Mouse (Mus musculus) left cerebral cortex, postnatal 25 days (tissue): ENCODE data around the gene 4930402H24Rik. TPM values are rescaled to one million over a fixed set of nuclear protein-coding genes. Genes with fewer than 3 reads are reported as not detected.

Source experiments
- DNase-seq, 2 experiments: peaks; one replicate each; pipeline ENCODE4 v3.0.0; 2022; ENCODE audit warnings: low spot score in 2 of 2, mixed read lengths in 1 of 2
- intact Hi-C: fragments of 180-260 bp; cut with DNase I; formaldehyde crosslinking; loops from one replicate; pipeline ENCODE4 v1.15.1; 2025
- total RNA-seq, 2 experiments: library from RNA; stranded (reverse); gene quantifications; 2 replicates each; pipeline ENCODE4 v1.2.3; 2021

The 4930402H24Rik gene
- total RNA-seq, 2 experiments from 2014 or later, result 67.1 to 78.1 TPM

DNA sequence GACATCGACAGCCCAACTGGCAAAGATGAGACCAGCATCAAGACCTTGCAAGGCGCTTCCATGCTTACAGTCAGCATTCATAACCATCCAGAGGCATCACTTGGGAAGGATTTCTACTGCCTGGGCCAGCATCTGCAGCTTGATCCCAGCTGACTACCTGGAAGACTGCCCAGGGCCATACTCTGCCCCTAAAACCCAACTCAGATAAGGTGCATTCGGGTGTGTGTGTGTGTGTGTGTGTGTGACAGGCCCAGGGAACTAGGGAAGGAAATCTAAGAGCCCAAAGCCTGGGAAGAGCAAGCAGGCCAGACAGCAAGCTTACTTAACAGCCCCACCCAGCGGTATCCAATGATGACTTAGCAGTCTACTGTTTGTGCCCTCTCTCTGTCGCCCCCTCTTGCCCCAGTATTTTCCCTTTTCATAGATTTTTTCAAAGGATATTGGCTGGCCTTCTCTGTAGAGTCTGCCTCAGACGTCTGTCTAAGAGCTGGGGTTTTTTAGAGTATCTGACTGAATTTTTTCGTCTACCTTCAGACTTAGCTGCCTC, 151.1 kb downstream of the 4930402H24Rik start:
- intact Hi-C loops, result no loop called here
- DNase-seq, result no peak

DNA sequence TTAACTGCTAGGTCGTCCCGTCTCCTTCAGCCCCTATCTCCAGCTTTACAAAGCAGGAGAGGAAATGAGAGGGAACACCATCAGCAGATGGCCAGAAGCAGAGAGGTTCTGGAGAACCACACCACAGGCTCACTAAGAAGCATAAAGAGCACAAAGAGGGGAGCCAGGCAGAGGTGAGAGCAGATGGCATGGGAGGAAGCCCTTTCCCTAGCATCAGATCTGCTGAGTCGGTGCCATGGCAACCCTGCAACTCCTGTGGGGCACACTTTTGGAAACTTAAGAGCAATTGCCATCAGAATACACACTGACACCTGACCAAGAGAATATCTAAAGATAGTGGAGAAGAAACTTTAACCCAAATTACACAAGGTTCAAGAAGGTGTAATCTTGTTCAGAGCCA, 151.6 kb downstream of the 4930402H24Rik start:
- intact Hi-C loops, result no loop called here
- DNase-seq, result no peak

DNA sequence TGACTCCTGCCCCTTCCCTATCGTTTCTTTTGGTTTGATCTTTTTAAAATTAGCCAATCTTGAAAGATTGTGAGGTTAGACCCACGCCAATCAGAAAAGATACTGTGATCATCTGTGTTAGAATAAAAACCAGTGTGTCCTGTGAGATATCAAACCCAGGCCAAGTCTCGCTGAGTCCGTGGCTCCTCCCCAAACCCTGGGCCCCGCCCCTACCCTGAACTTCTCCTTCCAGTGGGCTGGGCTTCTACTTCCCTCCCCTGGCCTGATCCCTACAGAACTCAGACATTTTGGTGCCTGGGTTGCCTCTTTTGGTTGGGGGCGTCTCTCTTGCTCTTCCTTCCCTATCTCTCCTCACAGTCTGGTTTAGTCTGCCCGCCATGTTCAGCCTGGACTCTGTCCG, 155.8 kb downstream of the 4930402H24Rik start:
- no peak for DNase-seq
- intact Hi-C loops, result no loop called here

DNA sequence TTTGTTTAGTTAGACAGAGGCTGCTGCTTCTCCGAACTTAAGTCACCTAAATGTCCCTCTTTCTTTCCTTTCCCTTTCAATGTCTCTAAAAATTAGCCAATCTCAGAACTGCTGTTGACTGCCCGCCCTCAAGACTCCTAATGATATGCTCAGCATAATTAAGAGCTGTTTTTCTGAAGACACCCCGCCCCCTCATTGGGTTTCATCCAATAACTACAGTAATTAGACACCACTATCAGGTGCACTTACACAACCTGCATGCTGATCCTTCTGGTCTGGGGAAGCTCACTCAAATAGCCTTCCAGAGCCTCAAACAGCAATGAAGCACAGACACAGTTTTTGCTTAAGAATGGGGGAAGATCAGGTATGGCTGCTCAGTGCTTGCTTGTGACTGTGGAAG, 156.5 kb downstream of the 4930402H24Rik start:
- intact Hi-C loops, result no loop called here
- DNase-seq, result no peak

DNA sequence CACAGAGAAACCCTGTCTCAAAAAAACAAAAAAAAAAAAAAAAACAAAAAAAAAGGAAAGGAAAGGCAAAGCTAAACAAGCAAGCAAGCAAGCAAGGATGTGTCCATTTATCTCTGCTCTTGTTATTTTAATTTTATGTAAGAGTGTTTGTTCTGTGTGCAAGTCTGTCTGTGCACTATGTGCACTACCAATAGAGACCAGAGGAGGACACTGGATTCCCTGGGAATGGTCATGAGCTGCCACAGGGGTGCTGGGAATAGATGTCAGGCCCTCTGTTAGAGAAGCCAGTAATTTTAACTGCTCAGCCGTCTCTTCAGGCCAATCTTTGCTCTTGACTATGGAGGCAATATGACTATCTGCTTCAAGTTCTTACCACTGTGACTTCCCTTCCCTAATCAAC, 162.6 kb downstream of the 4930402H24Rik start:
- DNase-seq, result no peak
- intact Hi-C loops, result no loop called here

DNA sequence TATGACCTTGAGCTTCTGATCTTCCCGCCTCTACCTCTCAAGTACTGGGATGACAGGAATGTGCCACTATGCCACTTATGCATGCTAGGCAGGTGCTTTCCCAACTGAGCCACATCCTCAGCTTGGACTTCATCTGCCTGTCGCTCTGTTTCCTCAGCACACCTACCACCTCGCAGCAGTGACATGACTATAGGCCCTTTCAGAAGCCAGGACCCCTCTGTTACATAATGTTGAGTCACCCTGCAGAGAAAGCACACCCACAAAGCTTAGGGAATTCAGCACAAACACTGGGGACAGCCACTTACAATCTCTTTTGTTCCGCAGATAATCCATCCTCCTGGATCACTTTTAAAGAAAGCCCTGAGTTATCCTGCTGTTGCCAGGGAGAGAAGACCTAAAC, 166.1 kb downstream of the 4930402H24Rik start:
- peak in 1 of 2 experiments; percentile 54 for DNase-seq
- intact Hi-C loops, result no loop called here

DNA sequence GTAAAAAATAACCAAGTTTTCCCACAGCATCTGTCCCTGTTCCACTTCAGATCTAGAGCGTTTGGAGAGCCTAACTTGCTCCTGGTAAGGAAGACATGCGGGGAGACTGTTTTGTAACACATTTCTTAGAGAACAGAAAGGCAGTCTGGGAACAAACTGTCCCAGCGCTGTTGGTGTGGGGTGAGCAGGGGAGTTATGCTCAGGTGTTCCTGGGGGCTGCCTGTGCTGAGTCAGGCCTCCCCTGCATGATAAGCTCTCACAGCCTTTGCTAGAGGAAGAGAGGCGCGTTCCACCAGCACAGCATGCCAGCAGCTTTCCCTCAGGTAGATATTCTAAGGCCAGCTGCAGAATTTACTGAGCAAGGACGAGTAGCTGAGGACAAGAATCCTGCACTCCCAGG, 168.2 kb downstream of the 4930402H24Rik start:
- intact Hi-C loops, result no loop called here
- DNase-seq, result peak; percentile 45 to 65

DNA sequence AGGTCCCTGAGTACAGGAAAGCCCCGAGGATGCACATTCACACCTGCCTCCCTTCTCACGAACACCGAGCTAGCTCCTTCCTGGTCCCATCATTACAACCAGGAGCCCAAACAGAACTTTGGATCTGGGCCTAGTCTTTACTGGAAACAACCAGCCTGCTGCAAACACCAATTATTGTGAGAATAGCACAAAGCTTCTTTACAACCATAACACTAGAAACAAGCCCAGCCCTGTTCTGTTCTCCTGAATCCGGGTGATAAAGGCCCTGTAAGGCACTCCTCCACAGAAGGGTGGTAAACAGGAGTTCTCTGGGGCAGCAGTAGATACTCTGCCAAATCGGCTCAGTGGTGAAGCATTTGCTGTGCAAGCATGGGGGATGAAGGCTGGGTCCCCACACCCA, 170.9 kb downstream of the 4930402H24Rik start:
- no peak for DNase-seq
- intact Hi-C loops, result no loop called here

DNA sequence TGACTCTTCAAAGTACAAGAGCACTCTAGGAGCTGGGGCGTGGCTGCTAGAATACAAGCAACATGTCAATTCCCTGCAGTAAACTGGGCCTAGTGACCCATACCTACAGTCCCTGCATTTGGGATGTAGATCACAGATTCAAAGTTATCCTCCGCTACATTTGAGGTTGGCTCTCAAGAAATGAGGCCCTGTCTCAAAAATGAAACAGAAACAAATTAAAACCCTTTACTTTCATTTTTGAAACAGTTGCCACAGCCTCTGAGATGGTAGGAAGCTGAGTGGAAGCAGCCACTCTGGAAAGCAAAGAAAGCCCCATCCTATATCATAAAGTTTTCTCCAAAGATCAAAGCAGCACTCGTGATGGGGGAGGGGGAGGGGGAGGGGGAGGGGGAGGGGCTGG, 172.8 kb downstream of the 4930402H24Rik start:
- DNase-seq, result no peak
- intact Hi-C loops, result no loop called here

DNA sequence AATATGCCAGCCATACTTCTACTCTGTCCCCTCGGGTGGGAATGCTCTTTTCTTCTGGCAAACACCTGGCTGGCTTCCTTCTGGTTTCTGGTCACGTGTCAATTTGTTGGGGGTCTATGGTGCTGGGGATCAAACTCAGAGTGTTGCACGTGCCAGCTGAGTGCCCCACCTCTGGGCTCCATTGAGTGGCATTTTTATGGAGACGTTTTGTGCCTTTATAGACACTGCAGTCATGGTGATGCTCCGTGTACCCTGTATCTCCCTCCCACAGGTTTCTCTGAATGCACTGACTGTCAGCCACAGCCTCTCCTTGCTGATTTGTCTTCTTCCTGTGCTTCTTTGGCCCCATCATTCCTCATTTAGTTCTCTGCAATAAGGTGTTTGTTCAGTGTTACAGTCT, 174.4 kb downstream of the 4930402H24Rik start:
- no peak for DNase-seq
- intact Hi-C loops, result no loop called here

DNA sequence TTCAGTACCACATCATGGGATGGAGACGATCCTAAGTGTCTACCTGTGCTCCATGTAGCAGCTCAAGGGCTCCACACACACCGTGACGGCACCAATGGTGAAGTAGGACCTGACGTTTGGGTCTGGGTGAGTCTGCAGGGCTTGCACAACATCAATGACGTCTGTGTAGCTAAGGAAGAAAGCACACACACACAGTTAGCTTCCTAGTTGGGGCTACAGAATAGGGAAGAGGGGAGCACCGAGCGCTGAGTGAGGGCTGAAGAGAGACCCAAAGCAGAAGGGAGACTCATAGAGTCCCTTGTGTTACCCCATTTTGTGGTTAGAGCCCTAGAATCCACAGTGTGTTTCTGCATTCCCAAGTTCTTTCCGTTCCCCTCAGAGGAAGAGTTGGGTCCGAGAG, 175.5 kb downstream of the 4930402H24Rik start:
- intact Hi-C loops, result no loop called here
- no peak for DNase-seq

DNA sequence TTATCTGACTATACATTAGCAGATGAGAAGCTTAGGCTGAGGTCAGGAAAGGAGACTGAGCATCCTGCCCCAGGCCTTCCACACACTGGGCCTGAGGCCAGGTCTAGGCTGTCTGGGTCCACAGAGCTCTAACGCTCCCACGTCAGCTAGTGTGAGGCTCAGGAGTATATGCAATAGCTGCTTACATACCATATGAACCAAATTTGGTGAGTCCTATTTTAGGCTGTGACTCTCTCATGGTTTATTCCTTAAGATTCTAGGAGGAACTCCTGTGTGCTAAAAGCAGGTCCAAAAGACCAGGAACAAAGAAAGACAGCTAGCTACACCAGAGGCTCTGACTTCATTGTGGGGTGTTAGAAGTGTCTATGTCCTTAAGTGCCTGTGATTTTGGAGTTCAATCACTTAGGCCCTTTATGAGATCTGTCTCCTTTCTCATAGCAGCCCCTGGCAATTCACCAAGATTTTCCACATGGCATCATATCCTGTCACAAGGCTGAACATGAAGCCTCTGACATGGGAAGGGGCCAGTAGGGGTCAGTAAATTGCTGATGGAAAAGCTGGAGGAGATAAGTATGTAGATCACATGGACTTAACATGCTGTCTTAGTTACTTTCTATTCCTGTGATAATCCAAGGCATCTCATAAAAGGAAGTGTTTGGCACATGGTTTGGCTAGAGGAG, 177.2 kb downstream of the 4930402H24Rik start:
- intact Hi-C loops, result no loop called here
- peak in 1 of 2 experiments; percentile 70 for DNase-seq

DNA sequence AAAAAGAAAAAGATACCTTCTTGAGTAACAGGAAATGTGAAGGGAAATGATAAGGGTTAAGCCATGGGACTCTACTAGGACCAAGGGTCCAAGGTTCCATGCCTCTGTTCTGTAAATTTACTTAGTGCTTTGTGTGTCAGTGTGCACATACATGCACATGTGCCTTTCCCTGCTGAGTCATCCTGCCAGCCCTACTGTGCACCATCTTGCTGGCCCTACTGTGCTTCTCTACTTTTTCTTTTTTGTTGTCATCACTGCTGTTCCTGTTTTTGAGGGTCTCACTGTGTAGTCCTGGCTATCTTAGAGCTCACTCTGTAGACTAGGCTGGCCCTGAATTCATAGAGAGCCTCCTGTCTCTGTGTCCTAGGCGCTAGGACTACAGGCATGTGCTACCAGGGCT, 178.5 kb downstream of the 4930402H24Rik start:
- intact Hi-C loops, result no loop called here
- no peak for DNase-seq

DNA sequence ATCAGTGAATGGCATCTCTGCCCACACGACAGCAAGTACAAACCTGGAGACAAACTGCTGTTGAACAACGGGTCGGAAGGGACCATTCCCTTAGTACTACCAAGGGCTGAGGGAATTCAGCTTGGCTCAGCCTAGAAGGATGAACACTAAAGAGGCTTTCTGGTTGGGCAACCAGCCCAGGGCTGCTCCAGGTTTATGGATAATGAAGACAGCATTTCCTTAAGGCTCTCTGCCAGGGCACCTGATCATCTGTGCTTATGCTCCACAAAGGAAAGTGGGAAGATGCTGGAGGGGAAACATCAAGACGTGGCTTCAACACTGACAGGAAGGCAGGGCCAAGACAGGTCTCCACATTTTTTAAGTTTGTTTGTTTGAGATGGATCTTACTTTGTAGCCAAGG, 181.8 kb downstream of the 4930402H24Rik start:
- DNase-seq, result no peak
- intact Hi-C loops, result no loop called here

DNA sequence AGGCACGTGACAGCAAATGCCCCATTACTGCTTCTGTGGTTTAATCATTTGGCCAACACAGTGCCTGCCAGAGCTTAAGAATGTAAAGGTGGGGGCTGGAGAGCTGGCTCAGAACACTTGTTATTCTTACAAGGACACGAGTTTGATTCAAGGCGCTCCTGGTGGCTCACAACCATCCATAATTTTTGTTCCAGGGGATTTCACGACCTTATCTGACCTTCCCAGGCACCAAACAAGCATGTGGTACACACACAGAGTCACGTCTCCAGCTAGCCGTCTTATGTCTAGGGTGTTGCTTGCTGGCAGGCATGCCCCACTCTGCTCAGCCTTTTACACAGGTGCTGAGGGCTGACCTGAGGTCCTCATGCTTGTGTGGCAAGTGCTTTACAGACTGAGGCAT, 188.3 kb downstream of the 4930402H24Rik start:
- DNase-seq, result no peak
- intact Hi-C loops, result no loop called here

DNA sequence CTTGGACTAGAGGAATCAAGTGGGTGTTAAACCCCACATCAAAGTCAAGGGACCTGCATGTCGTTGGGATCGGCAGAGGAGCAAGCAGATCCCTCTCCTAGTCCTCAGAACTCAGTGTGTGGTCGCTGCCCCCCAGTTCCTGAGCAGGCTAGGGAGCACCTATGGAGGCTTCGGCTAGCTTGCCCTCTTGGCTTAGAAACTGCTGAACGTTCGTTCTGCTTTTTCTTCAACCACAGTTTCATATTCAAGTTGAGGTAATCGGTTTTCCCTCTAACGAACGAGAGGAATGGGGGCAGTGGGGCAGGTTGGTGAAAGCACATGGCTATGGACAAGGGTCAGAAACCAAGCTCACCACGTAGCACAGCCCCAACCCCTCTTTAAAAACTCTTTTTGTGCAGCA, 199.1 kb downstream of the 4930402H24Rik start:
- intact Hi-C loops, result no loop called here
- no peak for DNase-seq

DNA sequence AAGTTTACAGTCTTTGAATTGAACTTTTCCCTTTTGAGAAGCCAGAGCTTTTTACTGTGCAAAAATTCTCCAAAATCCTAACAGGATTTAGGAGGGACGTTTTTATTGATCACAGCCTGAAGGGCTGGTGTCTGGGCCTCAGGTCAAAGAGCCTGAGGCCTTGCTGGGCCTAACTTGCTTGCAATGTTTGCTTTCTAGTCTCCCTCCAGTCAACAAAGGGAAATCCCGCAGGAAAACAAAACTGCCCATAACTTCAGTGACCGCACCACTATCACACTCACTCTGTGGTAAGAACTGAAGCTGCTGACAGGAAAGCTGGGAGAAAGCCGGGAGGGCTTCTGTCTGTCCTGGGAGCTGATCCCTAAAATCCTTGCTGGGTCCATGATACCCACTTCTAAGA, 199.6 kb downstream of the 4930402H24Rik start:
- no peak for DNase-seq
- intact Hi-C loops, result no loop called here

DNA sequence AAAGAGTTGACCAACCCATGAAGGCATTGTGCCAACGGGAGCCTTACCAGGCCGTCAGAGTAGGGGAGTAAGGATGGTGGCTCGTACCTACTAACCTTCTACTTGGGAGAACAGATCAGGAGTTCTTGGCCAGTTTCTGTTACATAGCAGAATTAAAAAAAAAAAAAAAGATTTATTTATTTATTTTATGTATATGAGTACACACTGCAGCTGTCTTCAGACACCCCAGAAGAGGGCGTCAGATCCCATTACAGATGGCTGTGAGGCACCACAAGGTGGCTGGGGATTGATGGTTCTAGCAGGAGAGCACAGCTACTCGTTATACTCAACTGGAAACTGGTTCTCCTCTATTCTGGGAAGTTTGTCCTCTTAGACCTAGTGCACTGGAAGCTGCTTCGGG, 201.0 kb downstream of the 4930402H24Rik start:
- intact Hi-C loops, result no loop called here
- no peak for DNase-seq

DNA sequence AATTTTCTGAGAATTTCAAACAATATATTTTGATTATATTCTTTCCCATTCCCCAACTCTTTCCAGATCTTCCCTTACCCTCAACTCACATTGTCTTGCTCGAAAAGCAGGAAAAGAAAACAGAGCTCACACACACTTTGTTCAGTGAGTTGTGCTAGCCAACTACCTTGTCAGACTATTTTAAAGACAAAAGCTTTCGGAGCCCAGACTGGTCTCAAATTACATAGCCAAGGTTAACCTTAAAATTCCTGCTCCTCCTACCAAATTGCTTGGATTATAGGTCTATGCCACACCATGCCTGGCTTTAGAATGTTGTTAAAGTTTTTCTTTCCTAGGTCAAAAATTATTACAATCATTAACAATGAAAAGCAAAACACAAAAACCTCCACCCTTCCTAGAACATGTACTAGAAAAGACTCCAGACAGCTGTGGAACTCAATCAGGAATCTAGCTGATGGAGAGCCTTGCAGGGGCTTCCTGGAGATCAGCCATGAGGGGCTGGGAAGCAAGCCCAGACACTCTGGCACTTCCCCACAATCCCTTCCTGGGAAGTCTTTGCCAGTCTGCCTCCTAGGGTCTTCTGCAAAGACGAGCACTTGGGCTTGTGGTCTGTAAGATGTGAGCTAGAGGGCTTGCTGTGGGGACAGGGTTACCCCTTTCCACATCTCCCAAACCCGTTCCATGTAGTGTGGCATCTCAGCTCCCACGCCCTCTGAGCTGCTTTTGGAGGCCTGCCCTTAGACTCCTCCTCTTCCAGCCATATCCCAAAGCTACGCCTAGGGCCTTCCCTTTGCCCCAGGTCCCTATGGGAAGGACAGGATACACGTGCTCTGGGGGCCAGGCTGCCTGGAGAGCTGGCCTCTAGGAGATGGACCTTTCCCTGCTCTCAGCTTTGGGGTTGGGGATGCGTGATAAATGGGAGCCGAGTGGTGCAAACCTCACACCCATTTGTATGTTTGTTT, 201.9 kb downstream of the 4930402H24Rik start:
- DNase-seq, result no peak
- intact Hi-C loops, result no loop called here

DNA sequence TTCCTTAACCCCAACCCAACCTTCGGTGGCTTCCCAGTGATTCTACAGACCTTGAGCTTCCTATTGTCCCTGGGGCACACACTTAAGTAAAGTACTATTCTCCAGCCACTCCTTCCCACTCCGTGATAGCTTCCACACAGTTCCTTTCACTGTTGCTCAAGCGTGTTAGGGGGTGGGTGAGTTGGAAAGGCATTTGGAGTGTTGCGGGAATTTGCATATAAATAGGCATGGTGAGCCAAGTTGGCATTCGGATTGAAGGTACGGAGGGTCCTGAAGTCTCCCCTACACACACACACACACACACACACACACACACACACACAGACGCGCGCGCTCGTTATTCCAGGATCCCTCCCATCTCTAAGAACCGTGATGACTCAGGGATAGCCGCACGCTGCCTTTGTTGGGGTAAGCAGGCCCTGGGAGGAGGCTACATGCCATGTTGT, 208.4 kb downstream of the 4930402H24Rik start:
- intact Hi-C loops, result no loop called here
- peak; percentile 25 to 52 for DNase-seq
